Mouse (Mus musculus) ES-CJ7 (cell line): ENCODE data around the gene Zcchc2.

Source experiments
- DNase-seq: peaks from one replicate; pipeline ENCODE4 v3.0.0; 2011; ENCODE audit warnings: low read depth, low spot score

Gene Zcchc2

GRCm38 (mm10) chr1:106072071-106072440 lies 81.8 kb downstream of the Zcchc2 start:
- DNase-seq = peak; percentile 60

DNA sequence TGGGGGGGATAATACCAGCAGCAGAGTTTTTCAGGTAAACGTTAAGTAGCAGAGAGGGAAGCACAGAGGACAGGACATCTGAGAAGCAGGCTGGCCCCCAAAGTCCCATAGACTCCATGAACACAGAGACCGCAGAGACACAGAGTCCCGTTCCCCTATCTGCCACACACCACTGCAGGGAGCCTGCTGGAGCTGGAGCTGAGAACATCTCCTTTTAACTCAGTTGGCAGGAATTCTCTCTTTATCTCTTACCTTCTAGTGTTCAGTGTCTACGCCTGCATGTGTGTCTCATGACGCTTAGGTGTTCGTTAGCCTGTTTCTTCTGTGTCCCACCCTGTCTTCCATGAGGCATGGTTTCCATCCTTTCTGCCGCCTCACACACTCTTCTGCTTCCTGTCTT lies 83.0 kb downstream of the Zcchc2 start:
- DNase-seq = no peak

GRCm38 (mm10) chr1:106074141-106074540 lies 83.9 kb downstream of the Zcchc2 start:
- DNase-seq = no peak

DNA sequence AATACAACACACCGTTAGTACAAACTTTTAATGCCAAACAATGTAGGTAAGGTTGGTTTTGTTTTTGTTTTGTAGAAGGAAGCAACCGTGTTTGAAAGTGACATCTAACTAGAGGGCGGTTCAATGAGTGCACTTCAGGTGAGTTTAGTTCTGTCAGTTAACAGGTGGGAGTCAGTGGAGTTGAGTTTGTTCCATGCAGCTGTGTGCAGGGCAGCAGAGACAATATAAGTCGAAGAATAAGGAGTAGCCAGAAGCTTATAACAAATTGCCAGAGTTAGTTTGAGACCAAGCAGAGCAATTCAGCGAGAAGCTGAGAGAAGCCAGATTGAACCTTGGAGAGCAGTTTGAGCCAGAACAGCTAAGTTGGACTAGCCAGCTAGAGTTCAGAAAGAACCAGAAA lies 84.5 kb downstream of the Zcchc2 start:
- DNase-seq = no peak

DNA sequence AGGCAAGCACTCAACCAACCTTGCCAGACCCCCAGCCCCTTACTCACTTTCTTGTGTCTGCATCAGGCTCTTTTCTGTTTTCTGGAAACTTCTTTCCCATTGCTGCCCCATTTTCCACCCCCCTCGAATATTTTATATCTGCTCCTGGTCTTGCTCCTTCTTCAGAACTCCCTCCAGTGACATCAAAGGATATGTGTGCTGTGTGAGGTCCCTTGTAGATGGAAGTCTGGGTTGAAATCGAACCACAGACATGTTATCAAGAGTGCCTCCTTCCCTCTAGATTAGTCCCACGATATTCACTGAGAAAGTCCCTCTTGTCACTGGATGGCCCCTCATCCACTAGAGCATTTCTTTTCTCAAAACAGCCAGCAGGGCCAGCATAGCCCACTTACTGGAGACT lies 86.4 kb downstream of the Zcchc2 start:
- no peak for DNase-seq

DNA sequence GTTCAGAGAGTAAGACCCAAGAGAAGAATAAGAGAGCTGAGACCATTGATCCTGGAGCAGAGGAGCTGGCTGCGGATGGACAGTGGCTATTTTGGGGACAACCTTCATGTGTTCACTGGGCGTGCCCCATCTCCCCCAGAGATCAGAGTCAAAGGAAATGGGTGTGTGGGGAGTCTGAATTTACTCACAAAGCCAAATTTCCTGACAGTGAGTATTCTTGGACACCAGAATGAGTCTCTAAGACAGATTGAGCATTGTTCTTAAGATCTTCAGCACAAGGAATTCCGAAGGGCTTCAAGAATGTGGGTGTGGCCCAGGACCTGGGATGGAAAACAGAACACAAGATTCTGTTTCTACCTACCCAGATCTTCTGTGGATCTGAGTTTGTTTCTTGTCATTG lies 87.0 kb downstream of the Zcchc2 start:
- DNase-seq = peak; percentile 61
